Mouse (Mus musculus): ENCODE measurements around the gene Acadvl. TPM values are rescaled to one million over a fixed set of nuclear protein-coding genes. Genes with fewer than 3 reads are reported as not detected.

The Acadvl gene
- total RNA-seq, 2 experiments from 2014 or later: 342 to 380 TPM

GRCm38 (mm10) chr11:69980196-69981140, 34.7 kb downstream of the Acadvl start:
- peak; percentile 97 for DNase-seq

- DNase-seq: no peak
These were observed 35.4 kb downstream of the Acadvl start for GRCm38 (mm10) chr11:69979827-69980195.

- DNase-seq: no peak
These were observed 38.9 kb downstream of the Acadvl start for GRCm38 (mm10) chr11:69976271-69976670.

- no peak for DNase-seq
These were observed 40.3 kb downstream of the Acadvl start for GRCm38 (mm10) chr11:69974907-69975306.

GRCm38 (mm10) chr11:69970775-69971174, 44.4 kb downstream of the Acadvl start:
- DNase-seq: no peak

GRCm38 (mm10) chr11:69970222-69970621, 45.0 kb downstream of the Acadvl start:
- no peak for DNase-seq

GRCm38 (mm10) chr11:69968793-69969192, 46.4 kb downstream of the Acadvl start:
- no peak for DNase-seq

- no peak for DNase-seq
These were observed 48.2 kb downstream of the Acadvl start for GRCm38 (mm10) chr11:69966860-69967517.

- DNase-seq: no peak
These were observed 49.0 kb downstream of the Acadvl start for GRCm38 (mm10) chr11:69966006-69966859.

GRCm38 (mm10) chr11:69965271-69966005, 49.8 kb downstream of the Acadvl start:
- no peak for DNase-seq

- no peak for DNase-seq
These were observed 50.5 kb downstream of the Acadvl start, which contains the start of gene Cldn7 for GRCm38 (mm10) chr11:69964650-69965270. TSS of gene Cldn7 (plus strand) at chr11:69964779.

- no peak for DNase-seq
These were observed 53.4 kb downstream of the Acadvl start for GRCm38 (mm10) chr11:69961841-69962240.

- DNase-seq: no peak
These were observed 54.6 kb downstream of the Acadvl start for GRCm38 (mm10) chr11:69960616-69961015.

Small RNAs within 50 kb of the gene (microRNA-seq; reads per million reads assigned to microRNA genes)
- 0 reads per million in 2 experiments for gene Gm44349 (ENCODE audit: borderline replicate concordance in 2 of 2)
- 728 to 785 reads per million in 2 experiments for gene Mir324 (ENCODE audit: borderline replicate concordance in 2 of 2)

Other genes with a start within 250 kb of the Acadvl start
- gene Zbtb4, start 249.5 kb downstream of the Acadvl start, total RNA-seq (2021): 10 to 100 TPM; 23.0 to 28.1 TPM
- 10 to 100 TPM; 36.2 to 53.1 TPM for gene Chrnb1, start 219.5 kb downstream of the Acadvl start, total RNA-seq (2021)
- gene Fgf11, start 213.6 kb downstream of the Acadvl start, total RNA-seq (2021): 1 to 10 TPM; 6.3 to 6.7 TPM
- gene Tmem102, start 209.8 kb downstream of the Acadvl start, total RNA-seq (2021): under 1 TPM; 0.18 to 0.35 TPM
- not detected for gene Gm39566, start 200.1 kb downstream of the Acadvl start, total RNA-seq (2021)
- not detected for gene Spem2, start 196.9 kb downstream of the Acadvl start, total RNA-seq (2021)
- gene Spem1, start 193.2 kb downstream of the Acadvl start, total RNA-seq (2021): not detected
- 1 to 10 TPM; 3.1 to 3.9 TPM for gene Nlgn2, start 177.6 kb downstream of the Acadvl start, total RNA-seq (2021)
- gene Tmem256, start 176.9 kb downstream of the Acadvl start, total RNA-seq (2021): 100 to 1,000 TPM; 126 to 144 TPM
- 10 to 100 TPM; 10.8 to 13.7 TPM for gene Plscr3, start 169.0 kb downstream of the Acadvl start, total RNA-seq (2021)
- under 1 TPM in 1 of 2 experiments, not detected in 1; 0.11 TPM for gene Tnk1, start 156.7 kb downstream of the Acadvl start, total RNA-seq (2021)
- not detected for gene Tmem95, start 137.4 kb downstream of the Acadvl start, total RNA-seq (2021)
- 1 to 10 TPM; 1.7 to 2.2 TPM for gene Kctd11, start 134.0 kb downstream of the Acadvl start, total RNA-seq (2021)
- gene Acap1, start 119.9 kb downstream of the Acadvl start, total RNA-seq (2021): under 1 TPM; 0.26 to 0.38 TPM
- not detected for gene 2810408A11Rik, start 114.4 kb downstream of the Acadvl start, total RNA-seq (2021)
- gene Neurl4, start 114.3 kb downstream of the Acadvl start, total RNA-seq (2021): 10 to 100 TPM; 25.4 to 26.0 TPM
- 10 to 100 TPM; 34.6 to 35.2 TPM for gene Gps2, start 101.5 kb downstream of the Acadvl start, total RNA-seq (2021)
- 100 to 1,000 TPM; 417 to 422 TPM for gene Eif5a, start 93.5 kb downstream of the Acadvl start, total RNA-seq (2021)
- gene Ybx2, start 79.6 kb downstream of the Acadvl start, total RNA-seq (2021): 10 to 100 TPM; 10.4 to 10.9 TPM
- 100 to 1,000 TPM; 306 to 340 TPM for gene Slc2a4, start 67.2 kb downstream of the Acadvl start, total RNA-seq (2021)
- gene Cldn7, start 50.6 kb downstream of the Acadvl start, total RNA-seq (2021): under 1 TPM in 1 of 2 experiments, not detected in 1; 0.91 TPM
- 100 to 1,000 TPM; 195 to 205 TPM for gene Ctdnep1, start 34.3 kb downstream of the Acadvl start, total RNA-seq (2021)
- 10 to 100 TPM; 37.0 to 44.2 TPM for gene Elp5, start 32.9 kb downstream of the Acadvl start, total RNA-seq (2021)
- 100 to 1,000 TPM; 148 to 170 TPM for gene Gabarap, start 24.3 kb downstream of the Acadvl start, total RNA-seq (2021)
- gene Phf23, start 19.6 kb downstream of the Acadvl start, total RNA-seq (2021): 10 to 100 TPM; 15.0 to 16.1 TPM
- 1 to 10 TPM; 3.7 to 4.1 TPM for gene Dvl2, start 14.8 kb downstream of the Acadvl start, total RNA-seq (2021)
- gene Dlg4, start 1.5 kb upstream of the Acadvl start, total RNA-seq (2021): 1 to 10 TPM; 5.6 to 6.9 TPM
- not detected for gene Asgr1, start 38.7 kb upstream of the Acadvl start, total RNA-seq (2021)
- not detected for gene Asgr2, start 77.2 kb upstream of the Acadvl start, total RNA-seq (2021)
- gene Mgl2, start 114.9 kb upstream of the Acadvl start, total RNA-seq (2021): 1 to 10 TPM; 2.5 to 3.6 TPM
- gene Clec10a, start 140.8 kb upstream of the Acadvl start, total RNA-seq (2021): 1 to 10 TPM; 1.3 to 4.3 TPM
- gene Slc16a11, start 197.3 kb upstream of the Acadvl start, total RNA-seq (2021): not detected
- under 1 TPM; 0.10 to 0.88 TPM for gene Slc16a13, start 205.7 kb upstream of the Acadvl start, total RNA-seq (2021)
- 1 to 10 TPM; 4.1 to 6.2 TPM for gene Bcl6b, start 214.4 kb upstream of the Acadvl start, total RNA-seq (2021)
- gene 0610010K14Rik, start 222.5 kb upstream of the Acadvl start, total RNA-seq (2021): 10 to 100 TPM; 26.9 to 36.2 TPM
- 1 to 10 TPM; 2.4 to 3.0 TPM for gene Gm21988, start 224.4 kb upstream of the Acadvl start, total RNA-seq (2021)
- 100 to 1,000 TPM in 1 of 2 experiments, 10 to 100 TPM in 1; 96.1 to 126 TPM for gene Rnasek, start 224.4 kb upstream of the Acadvl start, total RNA-seq (2021)
- gene Alox12, start 239.9 kb upstream of the Acadvl start, total RNA-seq (2021): under 1 TPM; 0.67 to 0.80 TPM

All from gastrocnemius, postnatal 25 days (tissue).